In genomic region chr16:44553861-44554260, GRCm38 (mm10) we compare ENCODE assay signal across 13 mouse cellular contexts. TPM values are rescaled to one million over a fixed set of nuclear protein-coding genes. Genes with fewer than 3 reads are reported as not detected.
DNase-seq lines count a peak whose midpoint lies in the region; ATAC-seq lines count a peak whose summit lies in the region.
"Had no signal": no experiment of that assay in that cellular context is flagged by ENCODE, and none has a peak within 500 bp of the region (broad histone marks: within the 10 kb centered on the region; RNA-seq: fewer than 3 reads in every experiment).

No protein-coding gene starts in this region.

- H3K4me1 ChIP-seq in embryonic facial prominence, embryonic 13.5 days: peaks cover 75% of the 10 kb centered on the region
- H3K4me1 ChIP-seq in embryonic facial prominence, embryonic 10.5 days: peaks cover 83% of the 10 kb centered on the region
- H3K4me1 ChIP-seq in neural tube, embryonic 11.5 days (ENCODE audit: control insufficient read depth, insufficient read depth, low read length): peaks cover 61% of the 10 kb centered on the region
- peaks cover 77% of the 10 kb centered on the region for H3K4me1 ChIP-seq in limb, embryonic 13.5 days

- ATAC-seq in embryonic facial prominence, embryonic 13.5 days (ENCODE audit: insufficient number of reproducible peaks, insufficient read depth, low FRiP score, low TSS enrichment, low read depth): no peak
- no peak for ATAC-seq in neural tube, embryonic 11.5 days (ENCODE audit: insufficient read depth, low FRiP score, low TSS enrichment)
- no peak for ATAC-seq in limb, embryonic 13.5 days (ENCODE audit: low FRiP score, low read depth)

- peak overlapping the region; percentile 27; the same call in 1 of the 2 replicates for H3K4me3 ChIP-seq in embryonic facial prominence, embryonic 13.5 days
- H3K4me3 ChIP-seq in embryonic facial prominence, embryonic 10.5 days: no peak overlapping the region
- no peak overlapping the region for H3K4me3 ChIP-seq in neural tube, embryonic 11.5 days (ENCODE audit: low read depth, low read length)
- peak overlapping the region; percentile 31 for H3K4me3 ChIP-seq in limb, embryonic 13.5 days
- H3K4me3 ChIP-seq: heart, adult 2 months; myocyte had no signal

- peaks cover 7% of the 10 kb centered on the region for H3K36me3 ChIP-seq in embryonic facial prominence, embryonic 13.5 days
- peaks cover 4% of the 10 kb centered on the region; the same call in 1 of the 2 replicates for H3K36me3 ChIP-seq in embryonic facial prominence, embryonic 10.5 days (replicated peaks)
- no peaks in the 10 kb centered on the region for H3K36me3 ChIP-seq in neural tube, embryonic 11.5 days (ENCODE audit: control insufficient read depth, insufficient read depth, low read length)
- peaks cover 25% of the 10 kb centered on the region for H3K36me3 ChIP-seq in limb, embryonic 13.5 days

- no peaks in the 10 kb centered on the region for H3K9me3 ChIP-seq in embryonic facial prominence, embryonic 13.5 days
- no peaks in the 10 kb centered on the region for H3K9me3 ChIP-seq in embryonic facial prominence, embryonic 10.5 days
- H3K9me3 ChIP-seq in neural tube, embryonic 11.5 days (ENCODE audit: control insufficient read depth, low read length): no peaks in the 10 kb centered on the region
- no peaks in the 10 kb centered on the region for H3K9me3 ChIP-seq in limb, embryonic 13.5 days

- no peaks in the 10 kb centered on the region for H3K27me3 ChIP-seq in embryonic facial prominence, embryonic 13.5 days
- H3K27me3 ChIP-seq in embryonic facial prominence, embryonic 10.5 days (replicated peaks; ENCODE audit: low read depth, poor library complexity, severe bottlenecking): 0 out of 2 replicates have a peak, but pooled peaks cover 5% of the 10 kb centered on the region
- no peaks in the 10 kb centered on the region for H3K27me3 ChIP-seq in neural tube, embryonic 11.5 days (ENCODE audit: control insufficient read depth, insufficient read depth, low read length)
- no peaks in the 10 kb centered on the region for H3K27me3 ChIP-seq in limb, embryonic 13.5 days

- DNase-seq in embryonic facial prominence, embryonic 10.5 days (ENCODE audit: low spot score): no peak
- DNase-seq in neural tube, embryonic 11.5 days (ENCODE audit: low spot score): no peak
- DNase-seq in neural tube, embryonic 10.5 days (ENCODE audit: extremely low spot score, low spot score): no peak
- DNase-seq in gastrocnemius, postnatal 36 days: no peak
- DNase-seq in spleen, postnatal 10 days (ENCODE audit: low spot score in 2 of 2): no peak
- no peak for DNase-seq in MN1 (ENCODE audit: low spot score)
- DNase-seq: adrenal gland, postnatal 10 days; heart, adult 2 months; layer of hippocampus, adult 9-11 months; lung, postnatal 36 days had no signal

- peak overlapping the region; percentile 40; the same call in 1 of the 2 replicates for H3K9ac ChIP-seq in embryonic facial prominence, embryonic 13.5 days
- H3K9ac ChIP-seq in neural tube, embryonic 11.5 days (ENCODE audit: low read length): no peak overlapping the region
- no peak overlapping the region for H3K9ac ChIP-seq in limb, embryonic 13.5 days

- H3K27ac ChIP-seq in embryonic facial prominence, embryonic 13.5 days: 0 out of 2 replicates have a peak overlapping the region, but pooled peaks have one; percentile 0
- no peak overlapping the region for H3K27ac ChIP-seq in embryonic facial prominence, embryonic 10.5 days (replicated peaks)
- no peak overlapping the region for H3K27ac ChIP-seq in neural tube, embryonic 11.5 days (ENCODE audit: low read depth, low read length)
- peak overlapping the region; percentile 11; the same call in 1 of the 2 replicates for H3K27ac ChIP-seq in limb, embryonic 13.5 days
- H3K27ac ChIP-seq: heart, adult 2 months had no signal

- intact Hi-C loops in gastrocnemius, postnatal 36 days (cut with DNase I): no loop called here

- H3K4me2 ChIP-seq in embryonic facial prominence, embryonic 13.5 days: peak overlapping the region; percentile 46
- H3K4me2 ChIP-seq in neural tube, embryonic 11.5 days (ENCODE audit: low read depth): peak overlapping the region; percentile 38
- H3K4me2 ChIP-seq in limb, embryonic 13.5 days (replicated peaks): peak overlapping the region; percentile 60

- WGBS in embryonic facial prominence, embryonic 13.5 days: 78% methylated on average over 8 of the region's 8 CpGs
- WGBS in embryonic facial prominence, embryonic 10.5 days: 82% methylated on average over 8 of the region's 8 CpGs
- whole genome bisulfite sequencing in neural tube, embryonic 11.5 days: 68% methylated on average over 8 of the region's 8 CpGs
- WGBS in limb, embryonic 13.5 days: 66% methylated on average over 8 of the region's 8 CpGs

RNA-seq across cellular contexts. Expression of gene Boc, which starts 4.8 kb away (rescaled TPM):
- polyA plus RNA-seq in embryonic facial prominence, embryonic 13.5 days (2015; fragmentation: Nextera tagmentation; extraction: Ambion mirVana): 51.1 and 53.9 TPM in 2 replicates
- polyA plus RNA-seq in embryonic facial prominence, embryonic 10.5 days (2016; fragmentation: Nextera tagmentation; extraction: Ambion mirVana): 14.2 and 14.3 TPM in 2 replicates
- polyA plus RNA-seq in neural tube, embryonic 11.5 days (2014; fragmentation: Nextera tagmentation; extraction: Ambion mirVana): 43.8 and 48.2 TPM in 2 replicates
- polyA plus RNA-seq in limb, embryonic 13.5 days (2015; fragmentation: Nextera tagmentation; extraction: Ambion mirVana): 58.7 and 63.5 TPM in 2 replicates
- 1 to 10 TPM; 3.7 to 3.8 TPM for total RNA-seq in gastrocnemius, postnatal 36 days (2021)

Comparison
In these comparisons a context has a peak if more than half of its experiments do, and no peak if none do; other contexts are left out.
1. H3K27ac ChIP-seq: peak in embryonic facial prominence, embryonic 13.5 days (single experiment) and limb, embryonic 13.5 days (single experiment); none in embryonic facial prominence, embryonic 10.5 days (single experiment) and neural tube, embryonic 11.5 days (single experiment).
2. H3K4me3 ChIP-seq: peak in embryonic facial prominence, embryonic 13.5 days (single experiment) and limb, embryonic 13.5 days (single experiment); none in embryonic facial prominence, embryonic 10.5 days (single experiment) and neural tube, embryonic 11.5 days (single experiment).
3. Peak in every context shown above with its lines, with median percentiles within 50 percentile points of each other: H3K4me2 ChIP-seq.